Mouse (Mus musculus) heart, embryonic 11.5 days (tissue): ENCODE data around the gene Eif3k. TPM values are rescaled to one million over a fixed set of nuclear protein-coding genes. Genes with fewer than 3 reads are reported as not detected.
A peak's percentile ranks its signal among the peaks of the same experiment; 100 is the strongest.

ENCODE experiments used
- ATAC-seq: fragments of 200-750 bp; cut with Nextera tagmentation; replicated peaks from 2 replicates; pipeline ENCODE4 v1.8.0; 2017; ENCODE audit warnings: moderate library complexity; ENCODE audit not compliant: insufficient number of reproducible peaks, low FRiP score, low TSS enrichment
- H3K27ac ChIP-seq: fragments of 300-500 bp; sonication (generic); 2 replicates; pipeline ENCODE4 v1.5.1; 2014; ENCODE audit warnings: mild to moderate bottlenecking, low read depth, low read length
- H3K27me3 ChIP-seq: fragments of 300-500 bp; sonication (generic); 2 replicates; pipeline ENCODE4 v1.6.1; 2014; ENCODE audit warnings: mild to moderate bottlenecking, low read length, mixed read lengths; ENCODE audit not compliant: control insufficient read depth, insufficient read depth
- H3K36me3 ChIP-seq: fragments of 300-500 bp; sonication (generic); 2 replicates; pipeline ENCODE4 v1.6.1; 2014; ENCODE audit warnings: mild to moderate bottlenecking, low read length, moderate library complexity, mixed read lengths; ENCODE audit not compliant: control insufficient read depth, insufficient read depth
- H3K4me1 ChIP-seq: fragments of 300-500 bp; sonication (generic); 2 replicates; pipeline ENCODE4 v1.6.1; 2014; ENCODE audit warnings: low read length; ENCODE audit not compliant: control insufficient read depth, insufficient read depth
- H3K4me2 ChIP-seq: fragments of 300-500 bp; sonication (generic); 2 replicates; pipeline ENCODE4 v1.6.1; 2014; ENCODE audit warnings: mild to moderate bottlenecking, moderate library complexity
- H3K4me3 ChIP-seq: fragments of 300-500 bp; sonication (generic); 2 replicates; pipeline ENCODE4 v1.5.1; 2014; ENCODE audit warnings: low read depth, low read length
- H3K9ac ChIP-seq: fragments of 300-500 bp; sonication (generic); 2 replicates; pipeline ENCODE4 v1.6.1; 2014; ENCODE audit warnings: mild to moderate bottlenecking, low read depth, low read length, moderate library complexity
- H3K9me3 ChIP-seq: fragments of 300-500 bp; sonication (generic); replicated peaks from 2 replicates; pipeline ENCODE4 v1.6.1; 2016; ENCODE audit warnings: low read length; ENCODE audit not compliant: control insufficient read depth
- WGBS: fragments of 180-500 bp; shearing (Covaris S2); extraction: QIAGEN DNeasy Blood & Tissue Kit; methylation state at CpG from one replicate; pipeline ENCODE4 v1.1.7; 2014; ENCODE audit not compliant: insufficient replicate concordance; 5-methylcytosine and 5-hydroxymethylcytosine counted together
- polyA plus RNA-seq: library from polyadenylated mRNA; unstranded; fragments of >200 nt; fragmentation: Nextera tagmentation; extraction: Ambion mirVana; gene quantifications from 2 replicates; pipeline ENCODE4 v1.2.1, GENCODE M21; 2014

Eif3k gene
- polyA plus RNA-seq, 1 experiment from 2014 or later: 286 TPM

GRCm38 (mm10) chr7:28983141-28983564, 1.5 kb upstream of the Eif3k start:
- peaks cover 8% of the 10 kb centered on the region for H3K36me3 ChIP-seq
- H3K27me3 ChIP-seq: no peaks in the 10 kb centered on the region
- 0 out of 2 replicates have a peak overlapping the region, but pooled peaks have one; percentile 85 for H3K27ac ChIP-seq
- H3K4me1 ChIP-seq: peaks cover 10% of the 10 kb centered on the region
- WGBS: 63% methylated on average over 11 of the region's 11 CpGs
- H3K4me3 ChIP-seq: peak overlapping the region; percentile 89
- H3K4me2 ChIP-seq: peak overlapping the region; percentile 95
- no peak for ATAC-seq
- peak overlapping the region; percentile 85; the same call in 1 of the 2 replicates for H3K9ac ChIP-seq
- no peaks in the 10 kb centered on the region for H3K9me3 ChIP-seq

GRCm38 (mm10) chr7:28982274-28983013, 780 bp upstream of the Eif3k start:
- peaks cover 10% of the 10 kb centered on the region for H3K4me1 ChIP-seq
- H3K9me3 ChIP-seq: no peaks in the 10 kb centered on the region
- H3K27ac ChIP-seq: peak overlapping the region; percentile 85
- peak overlapping the region; percentile 89 for H3K4me3 ChIP-seq
- H3K4me2 ChIP-seq: peak overlapping the region; percentile 95
- peaks cover 11% of the 10 kb centered on the region for H3K36me3 ChIP-seq
- WGBS: 13% methylated on average over 19 of the region's 19 CpGs
- peak overlapping the region; percentile 85 for H3K9ac ChIP-seq
- ATAC-seq: peak; percentile 42; the same call in 1 of the 2 replicates
- H3K27me3 ChIP-seq: no peaks in the 10 kb centered on the region

- Histone ChIP-seq H3K36me3 (peaks cover 29% of the 10 kb centered on the region), H3K9ac (no peak overlapping the region), H3K4me2 (no peak overlapping the region), H3K9me3 (no peaks in the 10 kb centered on the region), H3K4me1 (peaks cover 5% of the 10 kb centered on the region), H3K27me3 (no peaks in the 10 kb centered on the region), H3K4me3 (no peak overlapping the region), H3K27ac (no peak overlapping the region)
- no peak for ATAC-seq
- WGBS: 89% methylated on average over 9 of the region's 9 CpGs
Measured at GRCm38 (mm10) chr7:28977556-28977955, 4.1 kb downstream of the Eif3k start.

GRCm38 (mm10) chr7:28973025-28973424, 8.6 kb downstream of the Eif3k start:
- Histone ChIP-seq H3K27ac (no peak overlapping the region), H3K36me3 (peaks cover 29% of the 10 kb centered on the region), H3K4me3 (no peak overlapping the region), H3K27me3 (no peaks in the 10 kb centered on the region), H3K4me1 (peaks cover 10% of the 10 kb centered on the region; the same call in 1 of the 2 replicates), H3K9me3 (no peaks in the 10 kb centered on the region), H3K9ac (no peak overlapping the region), H3K4me2 (no peak overlapping the region)
- ATAC-seq: no peak
- WGBS: 79% methylated on average over 8 of the region's 8 CpGs

GRCm38 (mm10) chr7:28972542-28972985, 9.1 kb downstream of the Eif3k start:
- WGBS: 66% methylated on average over 8 of the region's 8 CpGs
- H3K4me3 ChIP-seq: no peak overlapping the region
- no peak for ATAC-seq
- peaks cover 10% of the 10 kb centered on the region; the same call in 1 of the 2 replicates for H3K4me1 ChIP-seq
- H3K9me3 ChIP-seq: no peaks in the 10 kb centered on the region
- no peaks in the 10 kb centered on the region for H3K27me3 ChIP-seq
- no peak overlapping the region for H3K9ac ChIP-seq
- H3K27ac ChIP-seq: no peak overlapping the region
- H3K36me3 ChIP-seq: peaks cover 27% of the 10 kb centered on the region
- no peak overlapping the region for H3K4me2 ChIP-seq

- no peaks in the 10 kb centered on the region for H3K9me3 ChIP-seq
- 0 out of 2 replicates have a peak, but pooled peaks have one; percentile 5 for ATAC-seq
Measured at GRCm38 (mm10) chr7:28971770-28972269, 9.8 kb downstream of the Eif3k start.

GRCm38 (mm10) chr7:28971029-28971428, 10.6 kb downstream of the Eif3k start:
- Histone ChIP-seq H3K9me3 (no peaks in the 10 kb centered on the region), H3K9ac (no peak overlapping the region), H3K36me3 (peaks cover 18% of the 10 kb centered on the region), H3K4me1 (peaks cover 12% of the 10 kb centered on the region; the same call in 1 of the 2 replicates), H3K27me3 (no peaks in the 10 kb centered on the region), H3K4me3 (no peak overlapping the region), H3K27ac (no peak overlapping the region), H3K4me2 (no peak overlapping the region)
- 0 out of 2 replicates have a peak, but pooled peaks have one; percentile 11 for ATAC-seq
- WGBS: 86% methylated on average over 7 of the region's 7 CpGs

More at GRCm38 (mm10) chr7:28971770-28972269, 9.8 kb downstream of the Eif3k start:
- Histone ChIP-seq H3K27ac (no peak overlapping the region; the same call in 1 of the 2 replicates), H3K4me3 (no peak overlapping the region), H3K4me1 (peaks cover 12% of the 10 kb centered on the region; the same call in 1 of the 2 replicates), H3K9ac (no peak overlapping the region), H3K27me3 (no peaks in the 10 kb centered on the region), H3K4me2 (no peak overlapping the region), H3K36me3 (peaks cover 23% of the 10 kb centered on the region)
- WGBS: 64% methylated on average over 6 of the region's 6 CpGs

- H3K27me3 ChIP-seq: no peaks in the 10 kb centered on the region
- no peak overlapping the region for H3K4me3 ChIP-seq
- H3K27ac ChIP-seq: no peak overlapping the region
- H3K4me2 ChIP-seq: no peak overlapping the region
- WGBS: 64% methylated on average over 12 of the region's 12 CpGs
- H3K9ac ChIP-seq: no peak overlapping the region
- H3K4me1 ChIP-seq: peaks cover 12% of the 10 kb centered on the region; the same call in 1 of the 2 replicates
- no peaks in the 10 kb centered on the region for H3K9me3 ChIP-seq
- ATAC-seq: 0 out of 2 replicates have a peak, but pooled peaks have one; percentile 8
- H3K36me3 ChIP-seq: peaks cover 18% of the 10 kb centered on the region
Measured at GRCm38 (mm10) chr7:28969672-28970394, 11.8 kb downstream of the Eif3k start.
